Mouse (Mus musculus): ENCODE results near the gene Fto.

The Fto gene

GRCm38 (mm10) chr8:91648776-91649175 lies 335.5 kb downstream of the Fto start:
- TF ChIP-seq POU5F1 (IDR thresholded peaks at IDR 0.05; ENCODE audit: borderline replicate concordance, low read length) (no peak), NANOG (IDR thresholded peaks at IDR 0.05; ENCODE audit: borderline replicate concordance, low read length) (no peak), CTCF (conservative IDR thresholded peaks at IDR 0.05; ENCODE audit: low read length) (no peak)
- no peaks in the 10 kb centered on the region for H3K36me3 ChIP-seq (ENCODE audit: insufficient read depth, low read length)
- H3K27me3 ChIP-seq (ENCODE audit: insufficient read depth, low read length) = no peaks in the 10 kb centered on the region
- H3K4me3 ChIP-seq (replicated peaks; ENCODE audit: low read length) = no peak overlapping the region
- H3K4me1 ChIP-seq (replicated peaks; ENCODE audit: low read depth, low read length) = 0 out of 2 replicates have a peak, but pooled peaks cover 9% of the 10 kb centered on the region
- H3K9me3 ChIP-seq (ENCODE audit: low read length) = no peaks in the 10 kb centered on the region

- no peaks in the 10 kb centered on the region for H3K36me3 ChIP-seq (ENCODE audit: insufficient read depth, low read length)
- H3K4me3 ChIP-seq (replicated peaks; ENCODE audit: low read length) = no peak overlapping the region
- TF ChIP-seq CTCF (conservative IDR thresholded peaks at IDR 0.05; ENCODE audit: low read length) (no peak), POU5F1 (IDR thresholded peaks at IDR 0.05; ENCODE audit: borderline replicate concordance, low read length) (no peak), NANOG (IDR thresholded peaks at IDR 0.05; ENCODE audit: borderline replicate concordance, low read length) (no peak)
- H3K27me3 ChIP-seq (ENCODE audit: insufficient read depth, low read length) = no peaks in the 10 kb centered on the region
- no peaks in the 10 kb centered on the region for H3K4me1 ChIP-seq (replicated peaks; ENCODE audit: low read depth, low read length)
- H3K9me3 ChIP-seq (ENCODE audit: low read length) = no peaks in the 10 kb centered on the region
These were observed 340.2 kb downstream of the Fto start for GRCm38 (mm10) chr8:91653561-91653960.

- no peak for TF ChIP-seq POU5F1 (IDR thresholded peaks at IDR 0.05; ENCODE audit: borderline replicate concordance, low read length)
- no peak for TF ChIP-seq NANOG (IDR thresholded peaks at IDR 0.05; ENCODE audit: borderline replicate concordance, low read length)
- TF ChIP-seq CTCF (conservative IDR thresholded peaks at IDR 0.05; ENCODE audit: low read length) = no peak
- Histone ChIP-seq H3K36me3 (ENCODE audit: insufficient read depth, low read length) (no peaks in the 10 kb centered on the region), H3K9me3 (ENCODE audit: low read length) (no peaks in the 10 kb centered on the region), H3K4me1 (replicated peaks; ENCODE audit: low read depth, low read length) (no peaks in the 10 kb centered on the region), H3K4me3 (replicated peaks; ENCODE audit: low read length) (no peak overlapping the region), H3K27me3 (ENCODE audit: insufficient read depth, low read length) (no peaks in the 10 kb centered on the region)
These were observed 344.1 kb downstream of the Fto start for GRCm38 (mm10) chr8:91657381-91657780.

- no peak overlapping the region for H3K4me3 ChIP-seq (replicated peaks; ENCODE audit: low read length)
- no peaks in the 10 kb centered on the region for H3K4me1 ChIP-seq (replicated peaks; ENCODE audit: low read depth, low read length)
- no peak for TF ChIP-seq CTCF (conservative IDR thresholded peaks at IDR 0.05; ENCODE audit: low read length)
- TF ChIP-seq POU5F1 (IDR thresholded peaks at IDR 0.05; ENCODE audit: borderline replicate concordance, low read length) = no peak
- no peak for TF ChIP-seq NANOG (IDR thresholded peaks at IDR 0.05; ENCODE audit: borderline replicate concordance, low read length)
These were observed 347.6 kb downstream of the Fto start for GRCm38 (mm10) chr8:91660879-91661278.

GRCm38 (mm10) chr8:91669461-91670071 lies 356.2 kb downstream of the Fto start:
- Histone ChIP-seq H3K4me3 (replicated peaks; ENCODE audit: low read length) (no peak overlapping the region), H3K4me1 (replicated peaks; ENCODE audit: low read depth, low read length) (peaks cover 14% of the 10 kb centered on the region), H3K9me3 (ENCODE audit: low read length) (no peaks in the 10 kb centered on the region), H3K36me3 (ENCODE audit: insufficient read depth, low read length) (no peaks in the 10 kb centered on the region), H3K27me3 (ENCODE audit: insufficient read depth, low read length) (peaks cover 7% of the 10 kb centered on the region; the same call in 1 of the 2 replicates)
- no peak for TF ChIP-seq POU5F1 (IDR thresholded peaks at IDR 0.05; ENCODE audit: borderline replicate concordance, low read length)

More at GRCm38 (mm10) chr8:91660879-91661278, 347.6 kb downstream of the Fto start:
- no peaks in the 10 kb centered on the region for H3K36me3 ChIP-seq (ENCODE audit: insufficient read depth, low read length)
- H3K27me3 ChIP-seq (ENCODE audit: insufficient read depth, low read length) = no peaks in the 10 kb centered on the region
- H3K9me3 ChIP-seq (ENCODE audit: low read length) = no peaks in the 10 kb centered on the region

- no peak overlapping the region for H3K4me3 ChIP-seq (replicated peaks; ENCODE audit: low read length)
- H3K36me3 ChIP-seq (ENCODE audit: insufficient read depth, low read length) = no peaks in the 10 kb centered on the region
- H3K4me1 ChIP-seq (replicated peaks; ENCODE audit: low read depth, low read length) = peaks cover 9% of the 10 kb centered on the region
- peaks cover 7% of the 10 kb centered on the region; the same call in 1 of the 2 replicates for H3K27me3 ChIP-seq (ENCODE audit: insufficient read depth, low read length)
- H3K9me3 ChIP-seq (ENCODE audit: low read length) = no peaks in the 10 kb centered on the region
- TF ChIP-seq NANOG (IDR thresholded peaks at IDR 0.05; ENCODE audit: borderline replicate concordance, low read length) (no peak), CTCF (conservative IDR thresholded peaks at IDR 0.05; ENCODE audit: low read length) (no peak), POU5F1 (IDR thresholded peaks at IDR 0.05; ENCODE audit: borderline replicate concordance, low read length) (no peak)
These were observed 363.6 kb downstream of the Fto start for GRCm38 (mm10) chr8:91676928-91677327.

- Histone ChIP-seq H3K4me1 (replicated peaks; ENCODE audit: low read depth, low read length) (no peaks in the 10 kb centered on the region), H3K4me3 (replicated peaks; ENCODE audit: low read length) (no peak overlapping the region), H3K9me3 (ENCODE audit: low read length) (no peaks in the 10 kb centered on the region), H3K27me3 (ENCODE audit: insufficient read depth, low read length) (0 out of 2 replicates have a peak, but pooled peaks cover 6% of the 10 kb centered on the region), H3K36me3 (ENCODE audit: insufficient read depth, low read length) (no peaks in the 10 kb centered on the region)
- TF ChIP-seq NANOG (IDR thresholded peaks at IDR 0.05; ENCODE audit: borderline replicate concordance, low read length) (no peak), POU5F1 (IDR thresholded peaks at IDR 0.05; ENCODE audit: borderline replicate concordance, low read length) (no peak), CTCF (conservative IDR thresholded peaks at IDR 0.05; ENCODE audit: low read length) (no peak)
These were observed 366.1 kb downstream of the Fto start for GRCm38 (mm10) chr8:91679451-91679850.

- H3K4me3 ChIP-seq (replicated peaks; ENCODE audit: low read length) = no peak overlapping the region
- no peaks in the 10 kb centered on the region for H3K4me1 ChIP-seq (replicated peaks; ENCODE audit: low read depth, low read length)
- H3K27me3 ChIP-seq (ENCODE audit: insufficient read depth, low read length) = peaks cover 8% of the 10 kb centered on the region
- TF ChIP-seq CTCF (conservative IDR thresholded peaks at IDR 0.05; ENCODE audit: low read length) (no peak), NANOG (IDR thresholded peaks at IDR 0.05; ENCODE audit: borderline replicate concordance, low read length) (no peak), POU5F1 (IDR thresholded peaks at IDR 0.05; ENCODE audit: borderline replicate concordance, low read length) (no peak)
- no peaks in the 10 kb centered on the region for H3K9me3 ChIP-seq (ENCODE audit: low read length)
- H3K36me3 ChIP-seq (ENCODE audit: insufficient read depth, low read length) = no peaks in the 10 kb centered on the region
These were observed 366.8 kb downstream of the Fto start for GRCm38 (mm10) chr8:91680125-91680524.
